Mouse (Mus musculus) frontal cortex, postnatal 10 days (tissue): ENCODE measurements around the gene Amh.
"Not testable (repeated sequence)": the region's sequence is repeated elsewhere in the genome, so short reads cannot be mapped to it uniquely, and the experiment has no call there.

Experiments
- DNase-seq, 2 experiments: peaks; one replicate each; pipeline ENCODE4 v3.0.0; 2022; ENCODE audit warnings: low spot score in 2 of 2, mixed read lengths in 1 of 2

Gene Amh

GRCm38 (mm10) chr10:80807057-80807627 is 2.1 kb downstream of the Amh start:
- DNase-seq = peak; percentile 83 to 87

- peak in 1 of 2 experiments; percentile 10 for DNase-seq
These were observed 3.3 kb downstream of the Amh start for GRCm38 (mm10) chr10:80808099-80808984.

GRCm38 (mm10) chr10:80808985-80809632 is 4.1 kb downstream of the Amh start:
- DNase-seq = peak in 1 of 2 experiments; percentile 13

- peak in 1 of 2 experiments; percentile 8 for DNase-seq
These were observed 5.0 kb downstream of the Amh start for GRCm38 (mm10) chr10:80810084-80810483.

- DNase-seq = no peak
These were observed 7.5 kb downstream of the Amh start for GRCm38 (mm10) chr10:80812391-80813041.

GRCm38 (mm10) chr10:80813366-80813765 is 8.3 kb downstream of the Amh start, which contains the start of gene Jsrp1:
Jsrp1 (minus strand) TSS chr10:80813498.
- no peak for DNase-seq

- no peak for DNase-seq
These were observed 9.8 kb downstream of the Amh start for GRCm38 (mm10) chr10:80814800-80815199.

- not testable (repeated sequence) for DNase-seq
These were observed 11.3 kb downstream of the Amh start for GRCm38 (mm10) chr10:80816303-80816702.

GRCm38 (mm10) chr10:80817164-80817563 is 12.1 kb downstream of the Amh start:
- no peak for DNase-seq

GRCm38 (mm10) chr10:80817955-80818354 is 12.9 kb downstream of the Amh start:
- DNase-seq = not testable (repeated sequence)

GRCm38 (mm10) chr10:80818599-80819281 is 13.7 kb downstream of the Amh start:
- DNase-seq = no peak

GRCm38 (mm10) chr10:80819406-80819805 is 14.4 kb downstream of the Amh start:
- no peak for DNase-seq

- DNase-seq = no peak
These were observed 16.9 kb downstream of the Amh start for GRCm38 (mm10) chr10:80821991-80822390.

GRCm38 (mm10) chr10:80822528-80822927 is 17.5 kb downstream of the Amh start:
- no peak for DNase-seq

GRCm38 (mm10) chr10:80823316-80823715 is 18.3 kb downstream of the Amh start:
- no peak for DNase-seq

GRCm38 (mm10) chr10:80823847-80824643 is 19.0 kb downstream of the Amh start:
- DNase-seq = no peak

GRCm38 (mm10) chr10:80824827-80825226 is 19.8 kb downstream of the Amh start:
- DNase-seq = no peak

GRCm38 (mm10) chr10:80826151-80827062 is 21.4 kb downstream of the Amh start, which contains the start of gene Oaz1:
Oaz1 (plus strand) TSS chr10:80826656.
- peak; percentile 99 to 100 for DNase-seq
